Mouse (Mus musculus) cerebellum, adult (tissue): ENCODE results near the gene Kcnd3.
A peak's percentile ranks its signal among the peaks of the same experiment; 100 is the strongest.

ENCODE experiments used
- ATAC-seq: cut with Nextera tagmentation; 2 replicates; pipeline ENCODE4 v1.9.2; 2017; ENCODE audit warnings: mild to moderate bottlenecking, moderate library complexity, mixed read lengths; ENCODE audit not compliant: insufficient number of reproducible peaks, low FRiP score, low TSS enrichment

Gene Kcnd3

DNA sequence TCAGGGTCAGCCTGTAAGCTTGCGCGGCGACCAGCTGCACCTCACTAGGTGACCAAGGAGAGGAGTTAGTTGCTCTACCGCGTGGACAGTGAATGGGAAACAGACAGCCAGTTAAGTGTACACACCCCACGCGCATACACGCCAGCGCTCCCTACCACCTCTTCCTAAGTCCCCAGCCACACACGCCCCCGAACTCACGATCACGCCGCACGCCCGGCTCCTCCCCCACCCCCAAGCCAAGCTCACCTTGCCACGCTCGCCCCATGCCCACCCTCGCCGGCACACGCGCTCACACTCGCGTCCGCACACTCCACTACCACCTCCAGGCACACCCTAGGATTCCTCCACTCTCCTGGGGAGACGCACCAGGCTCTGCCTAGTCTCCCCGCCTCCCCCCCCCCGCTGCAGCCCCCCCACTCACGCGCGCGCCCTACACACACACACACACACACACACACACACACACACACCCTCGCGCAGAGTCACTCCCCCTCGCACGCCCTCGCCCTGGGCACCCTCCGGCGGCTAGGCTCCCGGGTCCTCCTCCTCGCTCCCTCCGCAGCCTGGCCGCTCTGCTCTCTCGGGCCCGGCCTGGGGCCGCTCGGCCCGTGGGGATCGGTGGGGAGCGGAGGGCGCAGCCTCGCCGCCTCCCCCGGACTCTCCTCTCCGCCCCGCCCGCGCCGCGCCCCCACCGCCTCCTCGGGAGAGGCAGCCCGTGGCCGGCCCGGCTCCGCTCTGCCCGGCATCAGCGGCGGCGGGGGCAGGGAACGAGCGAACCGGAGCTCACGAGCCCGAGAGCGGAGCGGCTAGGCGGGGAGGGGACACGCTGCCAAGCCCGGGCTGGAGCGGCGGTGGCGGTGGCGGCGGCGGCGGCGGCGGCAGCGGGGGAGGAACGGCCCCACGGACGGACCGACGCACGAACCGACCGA is at the start of gene Kcnd3:
Kcnd3 (plus strand) TSS at position 704 of the 929 bp plus-strand sequence.
- peak; percentile 27; the same call in 1 of the 2 replicates for ATAC-seq

DNA sequence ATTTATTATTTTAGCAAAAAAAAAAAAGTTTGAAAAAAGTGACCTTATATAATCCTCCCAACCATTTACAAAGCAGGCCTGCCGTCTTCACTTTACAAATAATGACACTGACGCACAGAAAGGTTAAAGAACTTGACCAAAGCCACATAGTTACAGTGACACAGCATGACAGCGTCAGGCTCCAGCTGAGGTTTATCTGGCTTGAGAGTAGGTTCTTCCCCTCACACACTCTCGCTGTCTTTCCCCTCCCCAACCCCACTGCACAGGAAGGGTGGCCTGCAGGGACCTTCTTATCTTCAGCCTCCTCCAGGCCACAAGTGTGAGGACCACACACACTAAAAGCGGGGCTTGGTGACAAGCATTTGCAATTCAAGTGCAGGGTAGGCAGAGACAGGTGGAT is 49.5 kb upstream of the Kcnd3 start:
- no peak for ATAC-seq

DNA sequence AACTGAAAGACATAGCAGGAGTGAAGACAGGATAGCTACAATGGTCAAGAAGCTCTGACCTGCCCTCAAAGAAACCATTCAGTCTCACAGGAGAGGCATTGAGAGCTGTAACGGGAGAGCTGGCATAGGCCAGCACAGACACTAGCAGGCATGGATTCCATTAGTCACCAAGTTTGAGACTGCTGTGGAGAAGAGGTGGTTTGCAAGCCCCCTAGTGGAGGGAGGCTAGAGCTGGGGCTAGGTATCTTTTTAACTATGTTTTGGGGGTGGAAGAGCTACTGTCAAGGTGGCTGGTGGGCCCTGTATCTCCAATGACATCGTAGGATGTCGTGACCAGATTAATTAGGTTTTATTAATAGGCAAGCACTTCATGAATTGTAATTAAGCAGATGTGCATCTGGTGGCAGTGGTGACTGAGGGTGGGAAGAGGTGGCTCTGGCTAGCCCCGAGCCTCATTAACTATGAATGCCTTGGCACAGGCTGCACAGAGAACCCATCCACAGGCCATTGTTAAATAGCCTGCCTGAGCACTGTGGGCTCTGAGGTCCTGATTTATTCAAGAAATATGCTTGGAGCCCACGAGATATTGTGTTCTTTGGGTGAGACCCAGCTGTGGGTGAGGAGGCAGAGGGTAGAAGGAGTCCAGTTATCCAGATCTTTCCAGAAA is 48.6 kb upstream of the Kcnd3 start:
- ATAC-seq, result no peak

DNA sequence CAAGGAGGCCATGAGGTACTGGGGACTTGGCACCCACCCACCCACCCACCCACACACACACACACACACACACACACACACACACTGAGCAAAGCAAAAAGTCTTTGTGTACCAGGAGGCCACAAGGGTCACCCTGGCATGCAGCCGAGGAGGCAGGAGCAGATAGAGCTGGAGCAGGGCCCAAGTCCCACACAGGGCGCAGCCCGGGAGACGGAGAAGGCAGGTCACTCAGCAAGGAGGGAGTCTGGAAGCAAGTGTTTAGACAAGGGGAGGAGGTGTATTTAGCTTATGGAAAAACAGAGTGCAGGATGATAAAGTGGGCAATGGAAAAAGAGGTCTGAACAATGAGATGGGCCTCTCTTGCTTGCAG is 48.1 kb upstream of the Kcnd3 start:
- ATAC-seq, result no peak

DNA sequence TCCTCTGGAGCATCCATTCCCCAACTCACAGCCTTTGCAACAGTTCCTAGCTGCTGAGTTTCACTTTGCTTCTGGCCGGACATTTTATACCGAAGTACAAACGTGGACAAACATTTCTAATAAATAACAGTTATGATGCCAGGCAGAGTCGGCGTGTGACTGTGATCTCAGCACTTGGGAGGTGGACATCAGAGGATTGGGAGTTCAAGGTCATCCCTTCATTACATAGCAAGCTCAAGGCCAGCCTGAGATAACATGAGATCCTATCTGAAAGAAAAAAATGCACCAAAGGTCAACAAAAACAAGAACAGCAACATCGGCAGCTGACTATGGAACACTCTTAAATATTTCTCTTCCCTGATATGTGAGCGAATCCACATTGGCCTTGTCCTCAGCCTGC is 46.6 kb upstream of the Kcnd3 start:
- no peak for ATAC-seq

DNA sequence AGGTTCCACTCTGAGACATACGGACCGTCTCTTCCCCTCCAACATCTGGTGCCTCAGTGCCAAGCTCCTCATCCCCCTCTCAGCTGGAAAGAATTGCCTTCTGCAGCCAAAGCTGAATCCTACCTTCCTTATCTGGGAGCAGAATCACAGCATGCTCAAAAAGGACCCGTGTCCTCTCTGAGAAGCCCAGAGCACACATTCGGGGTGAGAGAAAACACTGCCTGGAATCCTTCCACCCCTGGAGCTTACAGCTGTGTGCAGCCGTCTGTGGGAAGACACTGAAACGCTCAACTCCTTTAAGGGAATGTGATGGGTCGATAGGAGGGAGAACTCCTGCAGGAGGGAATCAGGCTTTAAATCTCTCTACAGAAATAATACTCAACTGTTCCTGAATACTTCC is 46.1 kb upstream of the Kcnd3 start:
- ATAC-seq, result no peak

DNA sequence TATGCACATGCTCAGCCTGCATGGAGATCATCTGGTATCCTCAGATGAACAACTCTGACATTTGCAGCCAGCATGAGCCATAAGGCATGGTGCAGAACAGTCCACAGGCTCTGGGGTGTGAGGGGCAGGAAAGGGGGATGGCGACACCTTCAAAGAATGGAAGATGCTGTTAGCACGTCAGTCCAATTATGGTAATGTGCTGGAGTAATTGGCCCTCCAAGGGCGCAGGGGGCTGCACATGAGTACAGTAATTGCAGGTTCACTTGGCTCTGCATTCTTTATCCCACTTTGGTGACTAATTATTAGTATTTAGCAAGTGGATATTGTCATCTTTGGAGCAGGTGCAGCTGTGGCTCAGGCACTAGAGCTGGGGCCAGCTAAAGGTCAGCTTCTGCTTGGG is 43.9 kb upstream of the Kcnd3 start:
- ATAC-seq, result no peak

DNA sequence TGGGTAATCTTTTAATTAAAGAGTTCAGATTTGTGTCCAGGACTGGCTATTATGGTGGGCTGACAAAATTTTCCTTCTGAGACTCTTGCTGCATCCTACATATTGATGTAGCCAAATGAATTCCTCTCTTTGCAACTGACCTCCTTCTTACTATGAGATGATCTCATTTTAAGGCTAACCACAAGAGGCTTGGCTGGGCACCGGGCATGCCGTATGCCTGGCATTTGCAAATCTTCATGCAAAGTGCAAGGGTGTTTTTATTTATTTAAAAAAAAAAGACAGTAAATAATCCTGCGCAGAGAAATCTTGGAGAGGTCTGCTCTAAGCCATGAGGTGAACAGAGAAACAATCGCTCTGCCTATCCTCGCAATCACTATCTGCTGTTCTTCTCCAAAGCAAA is 41.3 kb upstream of the Kcnd3 start:
- no peak for ATAC-seq

DNA sequence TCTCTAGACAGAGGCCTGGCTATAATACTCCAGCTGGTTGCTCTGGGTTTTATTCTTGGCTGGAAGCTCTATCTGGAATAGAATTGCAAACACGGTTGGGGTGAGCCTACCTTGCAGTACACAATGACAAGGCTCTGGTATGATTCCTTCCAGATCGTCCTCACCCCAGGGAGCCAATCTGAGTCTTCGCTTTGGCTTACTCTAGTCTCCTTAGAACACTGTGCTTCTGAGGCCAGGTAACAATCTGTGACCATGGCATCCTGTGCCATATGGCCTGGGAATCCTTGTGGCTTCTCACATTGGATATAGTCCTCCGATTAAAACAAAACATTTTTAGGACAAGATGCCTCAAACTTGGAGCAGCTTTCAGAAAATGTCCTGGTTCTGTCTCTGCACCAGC is 40.4 kb upstream of the Kcnd3 start:
- ATAC-seq, result peak; percentile 71

DNA sequence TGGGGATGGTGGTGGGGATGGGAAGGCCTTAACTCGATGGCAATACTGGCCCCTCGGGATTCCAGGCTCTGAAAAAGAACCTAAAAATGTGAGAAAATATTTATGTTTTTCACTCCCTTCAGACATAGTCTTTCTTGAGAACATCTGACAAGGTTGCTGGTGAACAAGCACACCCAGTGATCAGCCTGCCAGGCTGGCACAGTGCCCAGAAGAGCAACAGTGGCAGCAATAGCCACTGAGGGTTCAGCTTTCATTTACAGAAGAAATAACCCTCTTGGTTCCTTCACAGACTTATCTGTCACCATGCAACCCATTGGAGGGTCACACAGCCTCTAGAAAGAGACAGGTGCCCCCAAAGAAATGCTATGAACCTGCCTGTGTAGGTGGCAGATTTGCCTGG is 39.9 kb upstream of the Kcnd3 start:
- peak; percentile 36; the same call in 1 of the 2 replicates for ATAC-seq

DNA sequence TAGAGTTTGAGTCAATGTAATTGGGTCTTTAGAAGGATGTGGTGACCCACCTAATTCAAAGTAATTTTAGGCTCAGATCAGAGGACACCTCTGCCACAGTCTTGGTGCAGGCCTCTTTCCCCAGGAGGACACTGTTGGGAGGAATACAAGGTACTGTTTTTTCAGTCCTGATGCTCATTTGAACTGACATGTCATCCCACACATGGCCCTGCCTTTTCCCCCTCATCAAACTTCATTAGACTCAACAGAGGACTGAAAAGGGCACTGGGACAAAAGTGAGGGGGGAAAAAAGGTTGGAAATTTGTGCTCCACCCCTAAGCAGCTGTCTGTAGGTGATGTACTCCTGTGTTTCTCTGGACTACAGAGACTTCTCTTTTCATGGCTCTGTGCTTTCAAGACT is 39.4 kb upstream of the Kcnd3 start:
- no peak for ATAC-seq

DNA sequence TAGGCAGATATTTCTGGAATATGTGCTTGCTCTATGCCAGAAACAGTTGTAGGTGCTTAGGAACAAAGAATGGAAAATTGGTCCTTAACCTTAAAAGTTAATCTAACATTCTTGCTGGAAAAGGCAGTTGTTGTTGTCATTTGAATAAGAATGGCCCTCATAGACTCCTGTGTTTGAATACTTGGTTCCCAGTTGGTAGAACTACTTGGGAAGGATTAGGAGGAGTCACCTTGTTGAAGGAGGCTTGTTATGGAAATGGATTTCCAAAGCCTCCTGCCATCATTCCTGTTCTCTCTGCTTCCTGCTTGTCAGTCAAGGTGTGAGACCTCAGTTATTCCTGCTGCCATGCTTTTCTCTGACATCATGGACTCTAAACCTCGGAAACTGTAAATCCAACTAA is 33.7 kb upstream of the Kcnd3 start:
- ATAC-seq, result no peak

DNA sequence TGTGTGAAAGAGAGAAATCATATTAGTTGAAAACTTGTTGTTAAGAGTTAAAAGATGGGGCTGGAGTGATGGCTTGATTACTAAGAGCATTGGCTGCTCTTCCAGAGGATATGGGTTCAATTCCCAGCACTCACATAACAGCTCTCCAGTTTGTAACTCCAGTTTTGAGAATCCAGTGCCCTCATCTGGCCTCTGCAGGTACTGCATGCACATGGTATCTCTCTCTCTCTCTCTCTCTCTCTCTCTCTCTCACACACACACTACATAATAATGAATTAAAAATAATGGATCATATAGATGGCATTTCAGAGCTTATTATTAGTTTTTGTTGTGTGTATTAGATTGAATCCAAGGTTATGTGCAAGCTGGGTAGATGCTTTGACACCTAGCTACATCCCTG is 29.7 kb upstream of the Kcnd3 start:
- ATAC-seq, result no peak

DNA sequence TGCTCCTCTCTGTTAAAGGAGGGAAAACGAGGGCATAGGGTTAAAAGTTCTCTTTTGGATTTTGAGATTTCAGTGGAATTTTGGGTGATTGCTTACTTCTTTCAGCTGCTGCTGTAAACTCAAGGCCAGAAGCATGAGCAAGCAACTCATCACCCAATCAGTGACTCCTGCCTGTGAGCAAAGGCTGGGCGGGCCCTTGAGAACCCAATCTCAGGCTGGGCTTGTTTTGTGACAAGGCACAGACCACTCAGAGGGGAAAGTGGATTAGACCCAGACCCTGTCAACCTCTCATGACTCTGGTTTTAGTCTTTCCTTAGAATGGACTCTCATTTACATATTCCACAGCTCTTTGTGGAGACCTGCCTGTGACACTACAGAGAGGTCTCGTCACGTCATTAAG is 28.7 kb upstream of the Kcnd3 start:
- ATAC-seq, result no peak

DNA sequence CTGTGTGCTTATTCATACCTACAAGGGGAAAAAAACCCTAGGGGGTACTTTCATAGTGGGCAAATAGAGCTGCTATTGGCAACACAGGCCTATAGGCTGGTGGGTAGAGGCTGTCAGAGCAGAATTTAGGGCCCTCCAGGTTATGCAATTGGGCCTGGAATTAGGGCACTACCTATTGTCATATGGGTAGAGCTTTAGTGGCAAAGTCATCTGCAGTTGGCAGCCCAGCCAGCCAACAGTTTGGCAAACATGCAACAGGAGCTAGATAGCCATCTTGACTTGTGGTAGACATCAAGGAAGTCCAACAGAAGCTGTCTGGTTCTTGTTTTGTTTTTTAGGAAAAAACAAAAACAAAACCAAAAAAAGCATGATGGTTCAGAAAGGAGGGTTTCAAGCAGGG is 23.5 kb upstream of the Kcnd3 start:
- ATAC-seq, result no peak

DNA sequence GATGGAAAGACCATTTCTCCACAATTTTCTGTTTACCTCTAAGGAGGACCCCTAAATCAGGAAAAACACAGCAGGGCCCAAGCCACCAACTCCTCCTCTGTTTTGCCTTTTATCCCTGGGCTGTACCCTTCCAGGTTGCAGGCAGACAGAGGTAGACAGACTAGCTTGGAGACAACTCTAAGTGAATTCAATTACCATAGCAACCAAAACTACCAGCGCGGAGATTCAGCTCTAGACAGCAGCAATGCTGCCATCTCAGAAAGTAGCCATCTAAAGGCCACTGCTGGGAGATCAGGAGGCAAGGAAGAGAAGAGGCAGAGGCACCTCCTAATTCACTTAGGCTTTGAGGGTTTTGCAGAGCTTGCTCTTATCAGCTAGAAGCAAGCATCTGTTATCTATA is 15.7 kb upstream of the Kcnd3 start:
- no peak for ATAC-seq

DNA sequence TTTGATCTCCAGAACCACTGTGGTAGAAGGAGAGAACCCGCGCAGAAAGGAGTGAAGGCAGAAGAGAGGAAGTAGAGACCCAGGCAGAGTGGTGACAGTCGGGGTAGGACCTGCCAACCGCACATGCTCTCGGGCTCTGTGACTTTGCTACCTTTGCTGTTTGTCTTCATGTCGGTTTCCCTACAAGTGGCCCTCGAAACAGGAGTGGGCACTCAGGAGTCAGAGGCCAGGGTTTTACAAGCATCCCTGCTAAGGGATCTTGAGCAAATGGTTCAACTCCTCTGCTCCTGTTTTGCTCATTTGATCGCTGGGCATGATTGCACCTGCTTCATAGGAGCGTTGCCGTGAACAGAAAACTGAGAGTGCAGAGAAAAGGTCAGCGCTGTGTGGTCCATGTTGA is 15.2 kb upstream of the Kcnd3 start:
- ATAC-seq, result no peak

DNA sequence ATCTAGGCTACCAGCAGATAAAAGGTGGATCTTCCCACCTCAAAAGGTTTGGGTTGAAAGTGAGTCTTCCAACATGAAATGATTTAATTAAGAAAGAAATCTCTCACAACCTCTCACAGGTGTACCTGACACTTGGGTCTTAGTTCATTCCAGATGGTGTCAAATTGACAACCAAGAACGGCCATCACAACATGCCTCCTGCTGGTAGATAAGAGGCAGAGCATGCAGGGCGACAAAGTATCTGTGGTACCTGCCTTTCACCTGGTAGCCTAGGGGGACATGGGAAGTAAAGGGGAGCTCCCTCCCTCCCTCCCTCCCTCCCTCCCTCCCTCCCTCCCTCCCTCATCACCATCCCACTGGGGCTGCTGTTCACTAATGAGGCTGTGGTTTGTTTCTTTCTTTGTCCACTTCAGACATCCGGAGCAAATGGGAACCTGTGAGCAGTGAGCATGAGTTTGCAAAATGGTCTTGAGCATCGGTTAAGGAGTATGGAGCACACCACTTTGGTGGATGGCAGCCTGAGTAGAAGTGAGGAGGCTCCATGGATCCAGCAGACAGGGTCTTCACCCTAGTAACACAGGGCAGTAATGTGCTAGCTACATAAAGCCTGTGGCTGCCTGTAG is 11.1 kb upstream of the Kcnd3 start:
- ATAC-seq, result no peak

DNA sequence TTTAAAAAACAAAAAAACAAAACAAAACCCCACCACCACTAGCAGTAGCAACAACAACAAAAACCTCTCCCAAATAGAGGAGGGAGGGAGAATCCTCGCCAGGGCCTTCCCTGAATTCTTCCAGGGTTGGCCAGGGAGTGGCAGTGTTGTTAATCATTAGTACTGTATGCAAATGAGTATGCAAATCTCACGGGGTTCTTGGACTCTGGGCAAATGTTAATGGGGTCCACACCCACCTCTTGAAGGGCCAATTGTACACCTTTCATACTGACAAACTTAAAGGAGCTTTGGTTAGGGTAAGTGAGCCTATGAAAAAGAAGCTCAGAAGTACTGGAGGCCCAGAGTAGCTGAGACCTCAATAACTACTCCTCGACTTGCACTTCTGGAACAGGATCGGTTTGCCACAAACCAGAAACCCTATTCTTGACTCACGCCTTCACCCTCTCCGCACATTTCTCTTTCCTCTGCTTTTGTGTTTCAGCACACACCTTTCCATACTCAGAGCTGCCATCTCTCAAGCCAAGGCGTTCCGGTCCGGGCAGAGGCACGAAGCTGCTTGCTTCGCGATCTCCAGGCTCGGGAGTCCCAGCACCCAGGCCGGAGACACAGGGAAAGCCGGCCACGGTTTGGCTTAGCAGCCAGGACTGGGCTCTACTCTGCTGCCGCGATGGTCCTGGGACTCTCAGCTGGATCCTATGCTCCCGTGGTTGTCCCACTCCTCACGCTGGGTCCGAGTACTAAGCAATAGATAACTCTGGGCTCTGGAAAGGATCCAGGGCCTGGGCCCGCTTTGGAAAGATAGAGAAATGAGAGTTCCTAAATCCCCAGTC is 1.3 kb upstream of the Kcnd3 start:
- peak; percentile 50 for ATAC-seq

DNA sequence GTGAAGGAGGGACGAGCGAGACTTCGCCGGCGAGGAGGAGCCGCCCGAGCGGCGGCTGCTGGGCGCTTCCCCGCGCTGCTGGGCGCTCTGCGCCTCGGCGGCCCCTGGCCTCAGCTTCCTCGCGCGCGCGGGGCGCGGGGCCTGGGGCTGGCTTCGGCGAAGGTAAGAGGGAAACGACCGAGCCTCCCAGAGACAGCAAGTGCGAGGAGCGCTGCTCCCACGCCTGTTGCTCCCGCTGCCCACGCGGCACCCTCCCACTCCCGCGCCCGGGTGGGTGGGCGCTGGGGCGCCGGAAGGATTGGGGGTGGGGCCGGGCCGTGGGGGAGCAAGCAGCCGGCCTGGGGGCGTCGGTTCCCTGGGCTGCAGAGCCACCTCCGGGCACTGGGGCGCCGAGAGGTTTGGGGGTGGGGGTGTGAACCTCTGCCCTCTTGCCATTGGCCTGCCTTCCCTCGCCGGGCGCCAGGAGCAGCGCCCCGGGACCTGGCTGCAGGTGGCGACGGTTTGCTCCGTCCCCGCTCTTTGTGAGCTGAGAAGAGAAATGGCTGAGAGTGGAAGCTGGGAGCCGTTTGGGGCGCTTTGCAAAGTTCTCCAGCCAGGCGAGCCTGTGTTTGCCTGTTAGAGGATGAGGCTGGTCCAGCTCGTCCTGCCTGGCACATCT is 555 bp downstream of the Kcnd3 start:
- ATAC-seq, result no peak
